Mouse (Mus musculus) T-cell, adult 2 months (primary cell): ENCODE measurements at regions not wholly inside any gene's neighbourhood (a gene's known extent, or its start where the extent isn't known, plus 50 kb on each side); places are given as distances from the start of the nearest gene placed in this dataset.

Experiments used
- DNase-seq: peaks from one replicate; pipeline ENCODE4 v3.0.0; 2022; ENCODE audit warnings: low spot score

- no peak for DNase-seq
Measured at GRCm38 (mm10) chr3:149498765-149499164, 508.4 kb upstream of the Adgrl2 start.

GRCm38 (mm10) chr3:149496829-149497471, 506.6 kb upstream of the Adgrl2 start:
- DNase-seq, result no peak

GRCm38 (mm10) chr3:149496122-149496521, 505.8 kb upstream of the Adgrl2 start:
- DNase-seq, result no peak

- DNase-seq, result no peak
Measured at GRCm38 (mm10) chr3:149488147-149488546, 497.8 kb upstream of the Adgrl2 start.

- no peak for DNase-seq
Measured at GRCm38 (mm10) chr3:149485406-149485805, 495.1 kb upstream of the Adgrl2 start.

GRCm38 (mm10) chr3:149484319-149484718, 494.0 kb upstream of the Adgrl2 start:
- DNase-seq, result no peak

GRCm38 (mm10) chr3:149476151-149476550, 485.8 kb upstream of the Adgrl2 start:
- no peak for DNase-seq

GRCm38 (mm10) chr3:149466973-149467372, 476.6 kb upstream of the Adgrl2 start:
- DNase-seq, result no peak

- no peak for DNase-seq
Measured at GRCm38 (mm10) chr3:149464603-149465002, 474.2 kb upstream of the Adgrl2 start.

- DNase-seq, result no peak
Measured at GRCm38 (mm10) chr3:149462121-149462541, 471.8 kb upstream of the Adgrl2 start.

GRCm38 (mm10) chr3:149461613-149462012, 471.3 kb upstream of the Adgrl2 start:
- no peak for DNase-seq

- no peak for DNase-seq
Measured at GRCm38 (mm10) chr3:149449376-149449775, 459.0 kb upstream of the Adgrl2 start.

GRCm38 (mm10) chr3:149445991-149446564, 455.7 kb upstream of the Adgrl2 start:
- no peak for DNase-seq

- no peak for DNase-seq
Measured at GRCm38 (mm10) chr3:149444854-149445577, 454.7 kb upstream of the Adgrl2 start.

GRCm38 (mm10) chr3:149444377-149444776, 454.0 kb upstream of the Adgrl2 start:
- no peak for DNase-seq

GRCm38 (mm10) chr3:149441227-149441626, 450.9 kb upstream of the Adgrl2 start:
- no peak for DNase-seq

- no peak for DNase-seq
Measured at GRCm38 (mm10) chr3:149437763-149438162, 447.4 kb upstream of the Adgrl2 start.

GRCm38 (mm10) chr3:149436944-149437343, 446.6 kb upstream of the Adgrl2 start:
- no peak for DNase-seq

- no peak for DNase-seq
Measured at GRCm38 (mm10) chr3:149436420-149436819, 446.1 kb upstream of the Adgrl2 start.

- no peak for DNase-seq
Measured at GRCm38 (mm10) chr3:149431795-149432194, 441.4 kb upstream of the Adgrl2 start.

- no peak for DNase-seq
Measured at GRCm38 (mm10) chr3:149426023-149426759, 435.8 kb upstream of the Adgrl2 start.

GRCm38 (mm10) chr3:149424306-149424705, 434.0 kb upstream of the Adgrl2 start:
- DNase-seq, result no peak

GRCm38 (mm10) chr3:149423491-149423890, 433.1 kb upstream of the Adgrl2 start:
- DNase-seq, result no peak
